Mouse (Mus musculus) cerebellum, adult 2 months (tissue): Measurements from ENCODE around the gene Etv2. TPM values are rescaled to one million over a fixed set of nuclear protein-coding genes. Genes with fewer than 3 reads are reported as not detected.

Source experiments
- DNase-seq, 2 experiments: peaks; one replicate each; pipeline ENCODE4 v3.0.0; 2021
- H3K27ac ChIP-seq: fragments of 200-500 bp; 2 replicates; pipeline ENCODE4 v1.5.1; 2012; ENCODE audit warnings: low read length, control low read depth, inconsistent platforms; ENCODE audit not compliant: insufficient read depth
- H3K27me3 ChIP-seq: fragments of 200-500 bp; 2 replicates; pipeline ENCODE4 v1.6.1; 2012; ENCODE audit warnings: inconsistent platforms, mild to moderate bottlenecking, low read length, moderate library complexity; ENCODE audit not compliant: control insufficient read depth, insufficient read depth
- H3K4me1 ChIP-seq: fragments of 200-500 bp; 2 replicates; pipeline ENCODE4 v1.6.1; 2011; ENCODE audit warnings: low read length; ENCODE audit not compliant: control insufficient read depth, insufficient read depth
- H3K4me3 ChIP-seq: fragments of 200-500 bp; replicated peaks from 2 replicates; pipeline ENCODE3; 2011; ENCODE audit warnings: mild to moderate bottlenecking, low read depth, low read length, control low read depth; ENCODE audit not compliant: insufficient read depth
- CTCF ChIP-seq: fragments of 200-500 bp; IDR thresholded peaks from 2 replicates; pipeline ENCODE4 v1.5.1; 2011; ENCODE audit warnings: low read depth, mild to moderate bottlenecking, control low read depth, low read length, moderate library complexity, borderline replicate concordance; ENCODE audit not compliant: insufficient read depth
- POLR2A ChIP-seq: fragments of 200-500 bp; IDR thresholded peaks from 2 replicates; pipeline ENCODE4 v1.6.1; 2011; ENCODE audit warnings: low read length, control low read depth, borderline replicate concordance; ENCODE audit not compliant: insufficient read depth
- WGBS: fragments of 180-500 bp; shearing (Covaris S2); methylation state at CpG from one replicate; pipeline ENCODE4 v1.1.7; 2018; 5-methylcytosine and 5-hydroxymethylcytosine counted together
- polyA plus RNA-seq: library from polyadenylated mRNA; depleted of rRNA; stranded (reverse); fragments of >200 nt; gene quantifications from 2 replicates; pipeline ENCODE4 v1.2.3, GENCODE M21; 2012

Etv2 gene
- polyA plus RNA-seq, 1 experiment, result not detected

DNA sequence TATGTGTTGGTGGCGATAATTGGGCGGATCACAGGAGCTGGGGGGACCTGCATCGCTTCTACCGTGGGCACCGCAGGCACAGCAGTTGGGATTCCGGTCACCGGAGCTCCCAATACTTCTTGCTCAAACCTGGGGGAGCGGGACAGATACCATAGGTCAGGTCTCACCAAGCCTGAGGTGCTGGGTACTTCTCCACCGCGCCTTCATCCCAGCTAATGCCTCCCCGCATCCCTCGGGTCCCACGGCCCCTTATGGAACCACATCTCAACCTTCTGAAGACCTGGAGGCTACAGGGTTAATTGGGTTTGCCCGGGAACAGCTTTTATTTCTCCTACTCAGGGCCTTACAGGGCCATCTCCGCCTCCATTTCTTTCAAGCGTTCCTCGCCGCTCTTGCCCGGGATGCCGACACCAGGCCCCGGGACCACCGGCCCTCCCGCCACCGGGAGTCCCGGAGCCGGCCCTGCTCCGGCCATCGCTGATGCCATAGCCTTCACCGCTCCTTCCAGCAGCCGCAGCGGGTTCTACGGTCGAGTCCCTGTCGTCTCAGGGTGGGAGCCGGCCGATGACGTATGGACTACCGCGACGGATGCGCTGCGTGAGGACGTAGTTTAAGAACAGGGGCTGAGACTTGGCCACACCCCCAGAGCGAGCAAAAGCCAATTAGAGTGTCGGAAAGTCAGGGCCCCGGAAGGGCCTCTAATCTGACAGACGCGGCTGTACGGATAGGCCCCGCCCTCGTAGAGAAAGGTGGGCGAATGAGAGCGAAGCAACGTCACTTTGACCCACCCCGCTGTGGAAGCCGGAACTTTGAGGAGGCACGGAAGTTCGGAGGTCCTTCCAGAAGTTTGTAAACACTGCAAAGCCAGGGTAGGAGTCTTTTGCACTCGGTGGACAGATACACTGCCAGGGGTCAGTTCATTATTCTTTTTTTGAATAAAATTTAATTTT lies 14.2 kb upstream of the Etv2 start, which contains the start of gene Rbm42:
Rbm42 (minus strand) TSS at position 727 of the 950 bp plus-strand sequence.
- DNase-seq, result peak; percentile 98 to 99
- H3K4me1 ChIP-seq, result no peaks in the 10 kb centered on the region
- H3K27ac ChIP-seq, result no peak within 1 kb of the TSS
- 2% methylated on average over 59 of the region's 59 CpGs for WGBS
- no peak for TF ChIP-seq CTCF
- TF ChIP-seq POLR2A, result peak; percentile 82
- H3K27me3 ChIP-seq, result no peaks in the 10 kb centered on the region
- peak within 1 kb of the TSS; percentile 79 for H3K4me3 ChIP-seq

DNA sequence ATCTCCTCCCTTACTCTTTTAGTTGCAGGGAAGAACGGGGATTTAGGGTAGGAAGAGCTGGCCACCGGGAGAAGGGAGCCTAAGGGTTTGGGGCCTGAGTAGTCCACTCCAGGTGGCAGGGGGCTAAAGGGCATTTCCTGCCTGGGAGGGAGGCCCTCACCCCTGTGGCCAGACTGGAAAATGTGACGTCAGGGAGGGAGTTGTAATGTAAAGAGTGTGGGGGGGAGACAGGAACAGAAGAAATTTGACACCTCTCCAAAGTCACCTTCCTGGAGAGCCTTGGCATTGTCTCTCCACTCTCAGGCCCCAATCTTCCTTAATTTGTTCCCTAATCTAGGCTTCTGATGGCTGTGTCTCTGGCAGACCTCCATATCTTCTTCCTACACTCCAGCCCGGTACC lies 3.4 kb upstream of the Etv2 start:
- peaks cover 6% of the 10 kb centered on the region; the same call in 1 of the 2 replicates for H3K27me3 ChIP-seq
- no peak for DNase-seq
- no peak overlapping the region for H3K4me3 ChIP-seq
- TF ChIP-seq POLR2A (no peak), CTCF (no peak)
- no peaks in the 10 kb centered on the region for H3K4me1 ChIP-seq
- no peak overlapping the region for H3K27ac ChIP-seq
- 29% methylated on average over 4 of the region's 4 CpGs for WGBS

DNA sequence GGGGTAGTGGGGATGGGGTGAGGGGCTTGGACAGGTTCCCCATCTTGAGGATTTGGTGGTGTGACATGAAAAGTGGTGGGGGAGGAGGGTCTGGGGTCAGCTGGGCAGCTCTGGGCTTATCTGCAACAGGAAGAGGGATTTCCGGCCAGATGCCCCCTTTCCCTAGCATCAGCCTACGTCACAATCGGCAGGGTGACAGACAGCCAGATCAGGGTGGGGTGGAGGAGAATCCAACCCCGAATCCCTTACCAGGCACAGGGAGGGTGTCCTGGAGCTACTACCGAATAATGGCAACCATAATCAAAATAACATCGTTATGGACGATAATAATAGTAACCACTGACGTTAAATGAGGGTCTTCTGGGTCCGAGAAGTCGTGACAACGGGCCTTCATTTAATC lies 743 bp upstream of the Etv2 start:
- DNase-seq, result no peak
- no peak for TF ChIP-seq POLR2A
- TF ChIP-seq CTCF, result no peak
- H3K4me3 ChIP-seq, result no peak overlapping the region
- H3K27me3 ChIP-seq, result peaks cover 6% of the 10 kb centered on the region; the same call in 1 of the 2 replicates
- WGBS, result 29% methylated on average over 11 of the region's 11 CpGs
- no peak overlapping the region for H3K27ac ChIP-seq
- no peaks in the 10 kb centered on the region for H3K4me1 ChIP-seq

DNA sequence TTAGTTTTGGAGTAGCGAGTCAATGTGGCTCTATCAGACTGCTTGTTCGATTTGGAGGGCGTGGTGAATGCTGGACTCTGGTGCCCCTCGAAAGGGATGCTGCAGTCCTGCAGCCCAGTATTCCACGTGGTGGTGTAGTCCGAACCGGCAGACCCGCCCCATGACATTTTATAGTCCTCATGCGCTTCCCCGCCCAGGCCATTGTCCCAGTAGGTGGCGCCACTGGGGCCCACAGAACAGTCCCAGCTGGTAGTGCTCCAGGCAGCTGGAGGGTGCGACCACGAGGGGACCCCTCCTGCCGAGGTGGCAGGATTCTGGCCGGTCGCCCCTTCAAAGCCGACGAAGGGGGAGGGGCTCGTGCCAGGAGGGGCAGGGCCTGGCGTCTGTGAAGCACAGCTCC lies 1.0 kb downstream of the Etv2 start:
- no peak overlapping the region for H3K4me3 ChIP-seq
- TF ChIP-seq POLR2A, result no peak
- TF ChIP-seq CTCF, result peak; percentile 29; the same call in 1 of the 2 replicates
- H3K27me3 ChIP-seq, result peaks cover 6% of the 10 kb centered on the region; the same call in 1 of the 2 replicates
- no peak for DNase-seq
- no peaks in the 10 kb centered on the region for H3K4me1 ChIP-seq
- no peak overlapping the region for H3K27ac ChIP-seq
- WGBS, result under 1% methylated on average over 20 of the region's 20 CpGs

DNA sequence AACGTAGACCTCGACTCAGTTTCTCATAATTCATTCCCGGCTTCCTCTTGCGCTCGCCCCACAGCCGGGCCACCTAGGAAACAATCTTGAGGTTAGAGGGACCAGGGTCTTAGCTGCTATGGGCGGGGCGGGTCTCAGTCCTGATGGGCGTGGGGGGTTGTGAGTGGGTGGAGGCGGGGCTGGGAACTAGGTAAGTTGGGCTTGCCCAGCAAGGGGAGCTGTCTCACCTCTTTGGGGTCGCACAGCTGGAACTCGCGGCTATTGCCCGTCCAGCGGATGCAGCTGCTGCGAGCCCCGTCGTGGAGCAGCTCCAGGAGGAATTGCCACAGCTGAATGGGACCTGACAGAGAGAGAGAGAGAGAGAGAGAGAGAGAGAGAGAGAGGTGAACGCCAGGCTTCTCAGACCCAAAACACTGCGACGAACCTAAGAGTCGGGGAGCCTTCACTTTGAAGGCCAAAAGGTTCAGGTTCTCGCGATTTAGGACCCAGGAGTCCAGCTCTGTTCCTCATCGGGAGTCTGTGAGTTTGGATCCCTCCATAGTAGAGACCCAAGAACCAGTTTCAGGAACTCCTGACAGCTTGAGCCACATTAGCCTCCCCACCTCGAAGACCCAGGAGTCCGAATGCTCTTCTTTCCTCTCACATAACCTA lies 1.8 kb downstream of the Etv2 start:
- TF ChIP-seq POLR2A (no peak), CTCF (no peak)
- DNase-seq, result no peak
- WGBS, result 5% methylated on average over 27 of the region's 27 CpGs
- no peak overlapping the region for H3K4me3 ChIP-seq
- H3K4me1 ChIP-seq, result no peaks in the 10 kb centered on the region
- no peak overlapping the region for H3K27ac ChIP-seq
- H3K27me3 ChIP-seq, result peaks cover 6% of the 10 kb centered on the region; the same call in 1 of the 2 replicates

DNA sequence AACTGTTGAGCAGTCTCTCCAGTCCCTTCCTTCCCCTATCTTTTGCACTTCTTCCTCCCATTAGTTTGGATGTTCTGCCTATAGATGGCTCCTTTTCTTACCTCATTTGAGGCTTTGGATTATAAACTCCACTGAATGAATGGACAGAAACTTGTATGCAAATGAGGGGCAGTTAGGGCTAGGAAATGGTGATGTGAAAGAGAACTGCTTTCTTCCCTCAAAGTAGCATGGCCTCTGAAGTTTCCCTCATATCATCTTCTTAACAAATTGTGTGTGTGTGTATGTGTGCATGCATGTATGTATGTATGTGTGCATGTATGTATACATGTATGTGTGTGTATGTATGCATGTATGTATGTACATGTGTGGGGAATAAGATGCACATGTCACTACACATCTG lies 6.6 kb downstream of the Etv2 start:
- Histone ChIP-seq H3K27me3 (no peaks in the 10 kb centered on the region; the same call in 1 of the 2 replicates), H3K4me1 (no peaks in the 10 kb centered on the region), H3K4me3 (no peak overlapping the region), H3K27ac (no peak overlapping the region)
- DNase-seq, result no peak
- no peak for TF ChIP-seq POLR2A
- no peak for TF ChIP-seq CTCF

DNA sequence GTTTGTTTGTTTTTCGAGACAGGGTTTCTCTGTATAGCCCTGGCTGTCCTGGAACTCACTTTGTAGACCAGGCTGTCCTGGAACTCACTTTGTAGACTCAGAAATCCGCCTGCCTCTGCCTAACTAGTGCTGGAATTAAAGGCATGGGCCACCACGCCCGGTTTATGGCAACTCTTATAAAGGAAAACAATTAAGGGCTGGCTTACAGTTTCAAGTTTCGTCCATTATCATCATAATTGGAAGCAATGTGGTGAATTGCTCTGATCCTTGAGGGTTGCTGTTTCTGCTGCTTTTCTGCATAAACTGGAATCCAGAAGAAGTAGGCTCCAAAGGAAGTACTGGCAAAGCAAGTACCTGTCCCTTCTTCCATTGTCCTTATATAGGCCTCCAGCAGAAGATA lies 9.0 kb downstream of the Etv2 start:
- Histone ChIP-seq H3K27ac (no peak overlapping the region), H3K4me1 (peaks cover 3% of the 10 kb centered on the region; the same call in 1 of the 2 replicates), H3K27me3 (no peaks in the 10 kb centered on the region), H3K4me3 (no peak overlapping the region)
- 89% methylated on average over 5 of the region's 5 CpGs for WGBS
- no peak for DNase-seq
- TF ChIP-seq CTCF, result no peak
- no peak for TF ChIP-seq POLR2A
